Mouse (Mus musculus) c-Kit-positive CD71-positive TER-119-negative erythroid progenitor cells, embryonic 14.5 days (primary cell): ENCODE results near the gene Cdc42bpg.
A peak's percentile ranks its signal among the peaks of the same experiment; 100 is the strongest.
"Not testable (repeated sequence)": the region's sequence is repeated elsewhere in the genome, so short reads cannot be mapped to it uniquely, and the experiment has no call there.

Experiments used
- DNase-seq: peaks from one replicate; pipeline ENCODE4 v3.0.0-alpha.2; 2013; ENCODE audit warnings: low read depth

The Cdc42bpg gene

GRCm38 (mm10) chr19:6277661-6278438 is 28.4 kb upstream of the Cdc42bpg start:
- DNase-seq = no peak

DNA sequence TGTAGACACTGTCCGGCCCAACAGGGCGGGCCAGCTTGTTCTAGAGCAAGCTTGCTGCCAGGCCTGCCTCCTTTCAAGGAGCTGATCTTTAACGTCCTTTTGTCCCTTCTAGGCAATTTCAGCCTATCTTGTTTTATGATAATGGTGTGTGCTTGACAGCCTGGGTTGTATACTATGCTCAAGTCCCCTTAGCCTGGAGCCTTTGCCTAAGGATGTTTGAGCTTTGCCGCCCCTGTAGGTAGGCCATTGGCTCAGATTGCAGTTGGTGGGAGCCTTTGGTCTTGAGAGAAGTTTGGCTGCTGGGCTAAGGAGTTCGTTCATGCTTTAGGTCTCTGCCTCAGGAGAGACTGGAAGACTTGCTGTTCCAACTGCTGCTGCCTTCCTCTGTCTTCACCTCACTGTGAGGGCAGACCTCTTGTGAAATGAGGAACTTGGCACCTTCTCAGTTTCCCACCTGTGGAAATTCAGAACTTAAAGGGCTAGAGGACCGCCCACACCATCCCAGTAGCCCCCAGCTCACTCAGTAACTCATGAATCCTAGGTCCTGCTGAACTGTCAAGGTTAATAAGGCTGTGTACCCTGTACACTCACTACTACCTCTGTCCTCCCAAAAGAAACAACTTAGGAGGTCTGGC is 27.7 kb upstream of the Cdc42bpg start:
- no peak for DNase-seq

- no peak for DNase-seq
Observed at GRCm38 (mm10) chr19:6279481-6280144, 26.6 kb upstream of the Cdc42bpg start.

- no peak for DNase-seq
Observed at GRCm38 (mm10) chr19:6280554-6280953, 25.7 kb upstream of the Cdc42bpg start.

- DNase-seq = no peak
Observed at GRCm38 (mm10) chr19:6281122-6282020, 24.9 kb upstream of the Cdc42bpg start.

GRCm38 (mm10) chr19:6283001-6283400 is 23.3 kb upstream of the Cdc42bpg start:
- no peak for DNase-seq

- DNase-seq = peak; percentile 77
Observed at GRCm38 (mm10) chr19:6284502-6284901, 21.8 kb upstream of the Cdc42bpg start.

- no peak for DNase-seq
Observed at GRCm38 (mm10) chr19:6285226-6285625, 21.0 kb upstream of the Cdc42bpg start.

- no peak for DNase-seq
Observed at GRCm38 (mm10) chr19:6285632-6286433, 20.4 kb upstream of the Cdc42bpg start.

GRCm38 (mm10) chr19:6286434-6287401 is 19.5 kb upstream of the Cdc42bpg start:
- no peak for DNase-seq

GRCm38 (mm10) chr19:6288236-6288894 is 17.9 kb upstream of the Cdc42bpg start:
- DNase-seq = no peak

DNA sequence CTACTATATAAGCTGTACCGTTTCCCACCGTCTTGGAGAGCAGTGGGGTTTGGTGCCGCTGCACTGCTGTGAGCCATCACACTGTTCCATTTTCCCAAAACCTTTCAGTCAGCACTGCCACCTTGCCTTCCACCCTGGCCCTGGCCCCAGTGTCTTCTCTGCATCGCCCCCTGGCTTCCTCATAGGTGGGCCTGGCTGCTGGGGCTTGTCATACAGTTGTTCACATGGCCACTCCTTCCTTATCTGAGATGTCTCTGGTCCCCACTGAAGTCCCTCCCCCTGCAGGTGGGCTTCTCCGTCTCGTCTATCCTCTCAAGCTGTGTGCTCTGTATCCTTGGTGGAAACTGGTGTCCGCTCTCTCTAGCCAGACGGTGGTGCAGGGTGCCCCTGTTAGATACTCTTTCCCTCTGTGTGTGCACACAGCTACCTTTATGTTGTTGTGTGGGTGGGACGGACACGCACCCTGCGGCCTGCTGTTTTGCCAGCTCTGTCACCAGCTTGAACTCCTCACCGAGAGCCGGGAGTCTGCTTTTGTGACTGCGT is 16.5 kb upstream of the Cdc42bpg start:
- DNase-seq = no peak

DNA sequence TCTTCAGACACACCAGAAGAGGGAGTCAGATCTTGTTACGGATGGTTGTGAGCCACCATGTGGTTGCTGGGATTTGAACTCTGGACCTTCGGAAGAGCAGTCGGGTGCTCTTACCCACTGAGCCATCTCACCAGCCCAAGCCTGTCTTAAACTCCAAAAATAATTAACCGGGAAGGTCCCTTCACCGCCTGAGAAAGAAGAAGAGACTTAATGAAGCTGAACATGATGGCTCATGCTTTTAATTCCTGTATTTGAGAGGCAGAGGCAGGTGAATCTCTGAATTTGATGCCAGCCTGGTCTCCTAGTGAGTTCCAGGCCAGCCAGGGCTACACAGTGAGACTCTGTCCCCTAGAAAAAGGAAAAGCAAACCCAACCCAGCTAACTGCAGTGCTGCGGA is 15.5 kb upstream of the Cdc42bpg start:
- not testable (repeated sequence) for DNase-seq

DNA sequence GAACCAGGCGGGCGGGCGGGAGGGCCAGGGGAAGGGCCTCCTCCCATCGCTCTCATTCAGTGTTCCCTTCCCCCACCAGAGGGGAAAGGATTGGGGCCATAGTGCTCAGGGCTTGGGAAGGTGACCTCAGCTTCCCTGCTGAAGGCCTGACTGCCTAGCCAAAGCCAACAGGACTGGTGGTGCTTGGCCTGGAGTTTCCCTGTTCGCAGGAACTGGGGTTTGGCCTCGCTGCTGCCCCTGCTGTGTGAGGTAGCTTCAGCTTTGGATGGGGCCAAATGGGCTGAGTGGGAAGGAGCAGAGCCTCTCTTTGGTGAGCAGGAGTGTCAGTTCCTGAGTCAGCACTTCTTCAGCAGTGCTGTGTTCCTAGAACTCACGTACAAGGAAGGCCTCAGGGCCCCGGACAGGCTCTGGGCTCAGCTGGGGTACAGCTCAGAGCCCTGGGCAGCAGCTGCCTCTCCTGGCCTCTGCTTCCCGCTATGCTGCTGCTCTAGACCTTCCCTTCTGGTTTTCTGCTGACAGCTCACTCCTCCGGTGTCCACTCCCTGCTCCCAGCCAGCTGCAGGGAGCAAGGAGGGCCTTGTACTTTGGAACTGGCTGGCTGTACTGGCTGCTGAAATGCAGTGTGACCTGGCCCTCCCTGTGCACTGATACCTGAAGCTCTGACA is 15.0 kb upstream of the Cdc42bpg start:
- no peak for DNase-seq

DNA sequence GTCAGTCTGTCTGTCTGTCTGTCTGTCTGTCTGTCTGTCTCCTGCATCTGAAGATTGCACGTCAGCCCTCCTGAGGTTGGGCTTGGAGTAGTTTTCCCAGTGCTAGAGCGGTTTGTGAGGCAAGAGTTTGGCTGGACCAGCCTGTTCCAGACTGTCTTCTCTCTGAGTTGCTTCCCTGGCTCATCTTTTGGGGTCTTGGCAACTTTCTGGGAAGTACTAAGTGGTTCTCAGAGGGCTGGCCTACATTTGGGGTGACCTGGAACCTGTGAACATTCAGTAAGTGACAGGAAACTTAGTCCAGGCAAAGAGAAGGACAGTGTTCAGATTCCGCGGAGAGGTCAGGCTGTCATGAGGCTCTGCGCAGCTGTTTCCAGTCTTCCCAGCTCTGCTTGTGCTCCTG is 14.0 kb upstream of the Cdc42bpg start:
- DNase-seq = no peak

DNA sequence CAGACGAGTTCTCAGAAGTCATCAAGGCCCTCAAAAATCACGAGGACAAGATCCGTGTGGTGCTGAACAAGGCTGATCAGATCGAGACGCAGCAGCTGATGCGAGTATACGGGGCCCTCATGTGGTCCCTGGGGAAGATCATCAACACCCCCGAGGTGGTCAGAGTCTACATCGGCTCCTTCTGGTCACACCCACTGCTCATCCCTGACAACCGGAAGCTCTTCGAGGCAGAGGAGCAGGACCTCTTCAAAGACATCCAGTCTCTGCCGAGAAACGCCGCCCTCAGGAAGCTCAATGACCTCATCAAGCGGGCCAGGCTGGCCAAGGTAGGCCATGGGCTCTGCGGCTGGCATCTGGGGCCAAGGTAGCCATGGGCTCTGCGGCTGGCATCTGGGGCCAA is 12.0 kb upstream of the Cdc42bpg start:
- no peak for DNase-seq

DNA sequence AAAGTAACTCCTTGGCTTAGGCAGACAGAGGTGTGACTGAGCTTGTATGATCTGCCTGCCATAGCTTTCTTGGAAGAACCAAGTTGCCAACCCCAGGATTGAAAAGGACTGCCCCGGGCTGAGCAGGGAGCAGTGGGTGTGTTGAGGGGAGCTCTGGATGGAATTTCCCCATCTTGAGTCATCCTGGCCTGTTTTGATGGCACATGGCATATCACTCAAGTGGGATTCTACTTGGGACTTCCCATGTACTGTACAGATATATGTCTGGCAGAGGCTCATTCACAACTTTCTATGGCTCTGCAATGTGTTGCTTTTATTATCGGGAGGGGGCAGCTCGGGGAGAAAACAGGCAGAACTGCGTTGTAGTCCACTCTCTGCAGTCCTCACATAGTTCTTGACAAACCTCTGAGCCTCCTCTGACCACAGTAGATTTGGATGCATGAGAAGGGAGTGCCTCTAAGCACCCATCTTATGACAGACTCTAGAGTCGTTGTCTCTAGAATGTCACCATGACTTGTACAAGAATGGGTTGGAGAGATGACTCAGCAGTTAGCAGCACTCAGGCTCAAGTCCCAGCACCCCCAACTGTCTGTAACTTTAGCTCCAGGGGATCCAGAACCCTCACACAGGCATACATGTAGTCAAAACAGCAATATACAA is 9.6 kb upstream of the Cdc42bpg start:
- DNase-seq = no peak

DNA sequence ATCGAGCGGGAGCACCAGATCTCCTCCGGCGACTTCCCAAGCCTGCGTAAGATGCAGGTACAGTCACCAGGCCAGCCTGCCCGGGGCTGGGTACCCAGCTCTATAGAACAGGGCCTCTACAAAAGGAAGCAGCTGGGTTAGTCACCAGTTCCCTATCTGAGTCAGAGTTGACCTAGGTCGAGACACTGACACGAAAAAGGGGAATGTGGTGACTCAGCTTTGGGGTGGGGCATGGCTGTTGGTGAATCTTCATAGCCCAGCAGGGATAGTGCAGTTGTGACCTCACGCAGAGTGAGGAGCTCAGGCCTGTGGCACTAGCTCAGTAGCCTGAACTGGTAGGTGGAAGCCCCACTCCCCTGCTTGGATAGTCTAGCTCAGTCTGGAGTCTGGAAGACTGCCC is 8.6 kb upstream of the Cdc42bpg start:
- no peak for DNase-seq
